Mouse (Mus musculus) cerebellum, postnatal 4 days (tissue): Measurements from ENCODE around the gene Slc30a6.
"Not testable (repeated sequence)": the region's sequence is repeated elsewhere in the genome, so short reads cannot be mapped to it uniquely, and the experiment has no call there.

ENCODE experiments used
- DNase-seq, 2 experiments: peaks; one replicate each; pipeline ENCODE4 v3.0.0; 2022; ENCODE audit warnings: low spot score in 2 of 2, mixed read lengths in 1 of 2

The Slc30a6 gene

GRCm38 (mm10) chr17:74440486-74440885, 45.1 kb downstream of the Slc30a6 start:
- DNase-seq = no peak

GRCm38 (mm10) chr17:74449776-74450175, 54.4 kb downstream of the Slc30a6 start:
- DNase-seq = no peak

GRCm38 (mm10) chr17:74453928-74454327, 58.5 kb downstream of the Slc30a6 start:
- DNase-seq = no peak

DNA sequence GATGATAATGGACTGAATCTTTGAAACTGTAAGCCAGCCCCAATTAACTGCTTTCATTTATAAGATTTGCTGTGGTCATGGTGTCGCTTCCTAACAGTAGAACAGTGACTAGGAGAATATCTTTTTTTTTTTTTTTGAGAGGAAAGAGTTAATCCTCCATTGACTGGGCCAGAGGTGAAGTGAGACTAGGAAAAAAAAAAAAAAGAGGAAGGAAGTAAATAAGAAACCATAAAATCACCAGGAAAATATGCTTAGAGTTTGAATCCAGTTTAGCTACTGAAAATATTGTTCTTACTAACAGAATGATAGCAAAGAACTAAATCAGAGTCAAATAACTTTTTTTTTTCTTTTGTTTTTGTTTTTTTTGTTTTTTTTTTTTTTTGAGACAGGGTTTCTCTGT, 59.3 kb downstream of the Slc30a6 start:
- no peak for DNase-seq

DNA sequence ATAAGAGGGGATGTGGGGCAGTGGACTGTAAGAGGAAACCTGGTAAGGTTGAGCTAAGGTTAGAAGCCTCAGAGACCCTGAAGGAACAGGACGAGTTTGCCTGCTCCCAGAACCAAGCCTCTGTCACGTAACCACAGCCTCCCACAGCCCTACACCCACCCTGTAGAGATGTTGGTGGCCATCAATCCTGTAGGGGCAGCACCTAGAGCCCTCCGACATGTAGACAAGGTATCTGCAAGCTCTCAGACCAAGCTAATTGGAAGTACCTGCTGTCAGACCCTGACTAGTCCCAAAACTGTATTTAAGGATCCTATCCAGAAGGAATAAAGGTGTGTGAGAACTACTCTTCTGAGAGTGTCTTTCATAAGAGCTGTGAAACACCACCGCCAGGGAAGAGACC, 60.0 kb downstream of the Slc30a6 start:
- DNase-seq = no peak

GRCm38 (mm10) chr17:74456825-74457224, 61.4 kb downstream of the Slc30a6 start:
- DNase-seq = no peak

DNA sequence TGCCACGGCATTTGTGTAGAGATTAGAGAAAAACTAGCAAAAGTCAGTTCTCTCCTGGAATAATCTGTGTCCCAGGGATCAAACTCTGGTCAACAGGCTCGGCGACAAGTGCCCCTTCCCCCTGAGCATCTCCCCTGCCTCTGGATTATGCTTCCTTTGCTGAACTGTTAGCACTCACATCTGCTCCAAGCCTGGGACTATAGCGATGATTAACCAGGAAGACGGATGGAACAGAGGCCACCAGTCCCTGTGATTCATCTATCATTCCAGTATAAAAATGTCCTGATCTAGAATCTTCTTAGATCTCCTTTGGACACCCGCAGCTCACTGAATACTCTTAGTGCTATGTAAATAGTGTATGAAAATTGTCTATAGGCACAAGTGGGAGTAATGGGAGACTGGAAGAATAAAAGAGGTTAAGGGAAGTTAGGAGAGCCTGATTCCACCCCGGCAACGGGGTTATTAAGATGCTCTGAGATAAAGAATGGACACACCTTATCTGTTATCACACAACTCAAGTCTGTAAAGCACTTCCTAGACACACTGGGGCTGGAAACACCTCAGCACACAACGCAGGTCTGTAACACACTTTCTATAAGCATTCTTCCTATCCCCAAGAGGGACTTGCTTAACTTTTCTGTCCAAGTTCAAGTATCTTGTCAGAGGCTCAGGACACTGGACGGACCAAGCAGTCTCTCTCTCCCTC, 62.7 kb downstream of the Slc30a6 start:
- no peak for DNase-seq

DNA sequence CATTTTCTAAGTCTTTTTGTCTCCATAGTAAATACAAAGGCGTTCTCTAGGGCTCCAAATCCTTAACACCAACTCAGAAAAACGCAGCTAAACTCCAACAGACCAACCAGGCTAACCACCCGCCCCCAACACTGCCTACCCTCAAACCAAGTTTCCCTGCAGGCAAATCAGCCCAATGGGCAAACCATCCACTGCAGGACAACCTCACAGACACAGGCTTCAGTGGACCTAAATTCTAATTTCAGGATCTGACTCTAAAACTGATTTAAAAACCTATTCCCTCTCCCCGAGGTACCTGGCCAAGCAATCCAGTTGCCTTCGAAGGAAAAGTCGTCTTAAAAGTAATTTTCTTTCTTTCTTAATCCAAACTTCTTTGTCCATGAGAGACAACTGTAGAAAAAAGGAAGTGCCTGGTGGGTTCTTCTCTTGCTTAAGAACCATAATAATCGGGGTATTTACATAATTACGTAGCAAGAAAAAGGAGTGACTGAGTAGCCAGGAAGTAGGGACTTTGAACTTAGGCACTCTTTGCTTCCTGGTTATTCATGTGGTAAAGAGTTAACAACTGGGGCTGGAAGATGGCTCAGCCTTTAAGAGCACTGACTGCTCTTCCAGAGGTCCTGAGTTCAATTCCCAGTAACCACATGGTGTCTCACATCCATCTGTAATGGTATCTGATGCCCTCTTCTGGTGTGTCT, 63.5 kb downstream of the Slc30a6 start, which contains the start of gene Nlrc4:
TSS of gene Nlrc4 (minus strand) at position 432 of the 698 bp plus-strand sequence.
- DNase-seq = no peak

- no peak for DNase-seq
These were observed 68.1 kb downstream of the Slc30a6 start for GRCm38 (mm10) chr17:74463510-74463909.

GRCm38 (mm10) chr17:74467981-74468380, 72.6 kb downstream of the Slc30a6 start:
- not testable (repeated sequence) for DNase-seq

GRCm38 (mm10) chr17:74470133-74470532, 74.7 kb downstream of the Slc30a6 start:
- DNase-seq = not testable (repeated sequence)
